Mouse (Mus musculus): ENCODE data around the gene Pfpl. TPM values are rescaled to one million over a fixed set of nuclear protein-coding genes. Genes with fewer than 3 reads are reported as not detected.

Pfpl gene
- total RNA-seq (2014; rRNA removed) (not detected in 2 replicates), polyA plus RNA-seq (2015; fragmentation: Nextera tagmentation; extraction: Ambion mirVana) (not detected in 2 replicates)

- DNase-seq (ENCODE audit: low spot score) (no peak), ATAC-seq (ENCODE audit: low FRiP score) (no peak)
- Histone ChIP-seq H3K4me1 (ENCODE audit: insufficient read depth, low read length) (no peaks in the 10 kb centered on the region), H3K27ac (ENCODE audit: low read depth, low read length) (no peak within 1 kb of the TSS), H3K4me3 (ENCODE audit: low read depth, low read length) (no peak within 1 kb of the TSS), H3K4me2 (ENCODE audit: low read depth, low read length, poor library complexity, severe bottlenecking) (no peak within 1 kb of the TSS), H3K9me3 (ENCODE audit: low read length) (no peaks in the 10 kb centered on the region), H3K36me3 (ENCODE audit: insufficient read depth, low read length) (no peaks in the 10 kb centered on the region), H3K27me3 (ENCODE audit: insufficient read depth, low read length) (no peaks in the 10 kb centered on the region), H3K9ac (replicated peaks; ENCODE audit: low read length, poor library complexity, severe bottlenecking) (no peak within 1 kb of the TSS)
- 97% methylated on average over 6 of the region's 6 CpGs for WGBS
- TF ChIP-seq CTCF (IDR thresholded peaks at IDR 0.05), result no peak
Observed at GRCm38 (mm10) chr19:12427605-12428004, at the start of gene Pfpl. Pfpl (plus strand) TSS chr19:12427905.

GRCm38 (mm10) chr19:12386979-12387378 lies 40.7 kb upstream of the Pfpl start, which contains the start of gene Olfr1440:
Olfr1440 (plus strand) TSS chr19:12387279.
- Histone ChIP-seq H3K4me2 (ENCODE audit: low read depth, low read length, poor library complexity, severe bottlenecking) (no peak within 1 kb of the TSS), H3K9me3 (ENCODE audit: low read length) (no peaks in the 10 kb centered on the region), H3K9ac (replicated peaks; ENCODE audit: low read length, poor library complexity, severe bottlenecking) (no peak within 1 kb of the TSS), H3K27me3 (ENCODE audit: insufficient read depth, low read length) (no peaks in the 10 kb centered on the region), H3K4me1 (ENCODE audit: insufficient read depth, low read length) (no peaks in the 10 kb centered on the region), H3K4me3 (ENCODE audit: low read depth, low read length) (no peak within 1 kb of the TSS), H3K27ac (ENCODE audit: low read depth, low read length) (no peak within 1 kb of the TSS), H3K36me3 (ENCODE audit: insufficient read depth, low read length) (no peaks in the 10 kb centered on the region)
- 87% methylated on average over 2 of the region's 2 CpGs for WGBS
- TF ChIP-seq CTCF (IDR thresholded peaks at IDR 0.05), result no peak
- no peak for DNase-seq (ENCODE audit: low spot score)
- no peak for ATAC-seq (ENCODE audit: low FRiP score)

- ATAC-seq (ENCODE audit: low FRiP score) (no peak), DNase-seq (ENCODE audit: low spot score) (no peak)
- no peak for TF ChIP-seq CTCF (IDR thresholded peaks at IDR 0.05)
- Histone ChIP-seq H3K4me3 (ENCODE audit: low read depth, low read length) (no peak overlapping the region), H3K4me2 (ENCODE audit: low read depth, low read length, poor library complexity, severe bottlenecking) (no peak overlapping the region), H3K27me3 (ENCODE audit: insufficient read depth, low read length) (no peaks in the 10 kb centered on the region), H3K36me3 (ENCODE audit: insufficient read depth, low read length) (no peaks in the 10 kb centered on the region), H3K9me3 (ENCODE audit: low read length) (no peaks in the 10 kb centered on the region), H3K4me1 (ENCODE audit: insufficient read depth, low read length) (no peaks in the 10 kb centered on the region), H3K9ac (replicated peaks; ENCODE audit: low read length, poor library complexity, severe bottlenecking) (no peak overlapping the region), H3K27ac (ENCODE audit: low read depth, low read length) (no peak overlapping the region)
Observed at GRCm38 (mm10) chr19:12413737-12414136, 14.0 kb upstream of the Pfpl start.

GRCm38 (mm10) chr19:12417361-12417760 lies 10.3 kb upstream of the Pfpl start, which contains the start of gene Olfr1441:
Olfr1441 (plus strand) TSS chr19:12417433.
- H3K4me2 ChIP-seq (ENCODE audit: low read depth, low read length, poor library complexity, severe bottlenecking), result no peak within 1 kb of the TSS
- no peaks in the 10 kb centered on the region for H3K9me3 ChIP-seq (ENCODE audit: low read length)
- no peaks in the 10 kb centered on the region for H3K36me3 ChIP-seq (ENCODE audit: insufficient read depth, low read length)
- H3K4me1 ChIP-seq (ENCODE audit: insufficient read depth, low read length), result no peaks in the 10 kb centered on the region
- ATAC-seq (ENCODE audit: low FRiP score) (no peak), DNase-seq (ENCODE audit: low spot score) (no peak)
- no peak for TF ChIP-seq CTCF (IDR thresholded peaks at IDR 0.05)
- no peak within 1 kb of the TSS for H3K9ac ChIP-seq (replicated peaks; ENCODE audit: low read length, poor library complexity, severe bottlenecking)
- no peaks in the 10 kb centered on the region for H3K27me3 ChIP-seq (ENCODE audit: insufficient read depth, low read length)
- H3K27ac ChIP-seq (ENCODE audit: low read depth, low read length), result no peak within 1 kb of the TSS
- H3K4me3 ChIP-seq (ENCODE audit: low read depth, low read length), result no peak within 1 kb of the TSS

- Histone ChIP-seq H3K27ac (ENCODE audit: low read depth, low read length) (no peak overlapping the region), H3K36me3 (ENCODE audit: insufficient read depth, low read length) (no peaks in the 10 kb centered on the region), H3K9me3 (ENCODE audit: low read length) (no peaks in the 10 kb centered on the region), H3K27me3 (ENCODE audit: insufficient read depth, low read length) (no peaks in the 10 kb centered on the region), H3K9ac (replicated peaks; ENCODE audit: low read length, poor library complexity, severe bottlenecking) (no peak overlapping the region), H3K4me2 (ENCODE audit: low read depth, low read length, poor library complexity, severe bottlenecking) (no peak overlapping the region), H3K4me3 (ENCODE audit: low read depth, low read length) (no peak overlapping the region), H3K4me1 (ENCODE audit: insufficient read depth, low read length) (no peaks in the 10 kb centered on the region)
- DNase-seq (ENCODE audit: low spot score) (no peak), ATAC-seq (ENCODE audit: low FRiP score) (no peak)
- WGBS, result 90% methylated on average over 3 of the region's 3 CpGs
- TF ChIP-seq CTCF (IDR thresholded peaks at IDR 0.05), result no peak
Observed at GRCm38 (mm10) chr19:12418312-12418711, 9.4 kb upstream of the Pfpl start.

GRCm38 (mm10) chr19:12420555-12420954 lies 7.2 kb upstream of the Pfpl start:
- no peak overlapping the region for H3K27ac ChIP-seq (ENCODE audit: low read depth, low read length)
- 75% methylated on average over 6 of the region's 6 CpGs for WGBS
- no peaks in the 10 kb centered on the region for H3K36me3 ChIP-seq (ENCODE audit: insufficient read depth, low read length)
- no peaks in the 10 kb centered on the region for H3K9me3 ChIP-seq (ENCODE audit: low read length)
- no peak overlapping the region for H3K4me3 ChIP-seq (ENCODE audit: low read depth, low read length)
- DNase-seq (ENCODE audit: low spot score), result no peak
- ATAC-seq (ENCODE audit: low FRiP score), result no peak
- no peak overlapping the region for H3K4me2 ChIP-seq (ENCODE audit: low read depth, low read length, poor library complexity, severe bottlenecking)
- TF ChIP-seq CTCF (IDR thresholded peaks at IDR 0.05), result no peak
- no peaks in the 10 kb centered on the region for H3K4me1 ChIP-seq (ENCODE audit: insufficient read depth, low read length)
- no peaks in the 10 kb centered on the region for H3K27me3 ChIP-seq (ENCODE audit: insufficient read depth, low read length)
- H3K9ac ChIP-seq (replicated peaks; ENCODE audit: low read length, poor library complexity, severe bottlenecking), result no peak overlapping the region

All from midbrain, postnatal 0 days (tissue).